In the genomic region with DNA sequence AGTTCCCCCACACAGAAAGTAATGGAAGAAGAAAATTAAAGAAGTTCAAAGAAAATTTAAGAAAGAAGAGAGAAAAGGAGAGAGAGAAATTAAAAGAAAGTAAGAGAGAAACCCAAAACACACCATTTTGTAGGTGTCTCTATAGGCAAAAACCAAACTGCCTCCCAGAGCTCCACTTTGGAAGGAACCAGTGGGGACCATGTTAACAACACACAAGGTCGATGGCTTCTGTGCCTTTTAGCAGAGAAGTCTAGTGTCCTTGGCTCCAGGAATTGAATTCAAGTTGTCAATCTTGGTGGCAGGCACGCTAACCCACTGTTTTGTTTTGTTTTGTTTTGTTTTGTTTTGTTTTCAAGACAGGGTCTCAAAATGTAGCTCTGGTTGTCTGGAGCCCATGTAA, we compare ENCODE assay signal across 9 mouse cellular contexts. TPM values are rescaled to one million over a fixed set of nuclear protein-coding genes. Genes with fewer than 3 reads are reported as not detected.
DNase-seq lines count a peak whose midpoint lies in the region; ATAC-seq and TF ChIP-seq lines count a peak whose summit lies in the region.
"Had no signal": no experiment of that assay in that cellular context is flagged by ENCODE, and none has a peak within 500 bp of the region (broad histone marks: within the 10 kb centered on the region; RNA-seq: fewer than 3 reads in every experiment).

No protein-coding gene starts in this region.

- H3K9me3 ChIP-seq in heart, embryonic 12.5 days (replicated peaks), result no peaks in the 10 kb centered on the region
- H3K9me3 ChIP-seq in MEL (replicated peaks; ENCODE audit: insufficient read depth, low read length), result no peaks in the 10 kb centered on the region
- H3K9me3 ChIP-seq in hindbrain, embryonic 13.5 days, result no peaks in the 10 kb centered on the region
- H3K9me3 ChIP-seq in liver, embryonic 16.5 days (replicated peaks; ENCODE audit: control insufficient read depth, low read length), result no peaks in the 10 kb centered on the region

- WGBS in heart, embryonic 12.5 days, result 50% methylated on average over 2 of the region's 2 CpGs
- WGBS in hindbrain, embryonic 13.5 days, result 45% methylated on average over 2 of the region's 2 CpGs
- whole genome bisulfite sequencing in liver, embryonic 16.5 days (ENCODE audit: insufficient replicate concordance), result 52% methylated on average over 2 of the region's 2 CpGs

- H3K4me3 ChIP-seq in heart, embryonic 12.5 days, result peak overlapping the region; percentile 79
- peak overlapping the region; percentile 2 to 4; a peak in 3 of 4 replicates for H3K4me3 ChIP-seq in MEL (ENCODE audit: control insufficient read depth in 1 of 2, insufficient read depth in 1 of 2, low read depth in 2 of 2, low read length in 2 of 2)
- peak overlapping the region; percentile 71; the same call in 1 of the 2 replicates for H3K4me3 ChIP-seq in hindbrain, embryonic 13.5 days
- H3K4me3 ChIP-seq in liver, embryonic 16.5 days (ENCODE audit: low read depth, low read length), result no peak overlapping the region

- H3K4me1 ChIP-seq in heart, embryonic 12.5 days (replicated peaks), result peaks cover 28% of the 10 kb centered on the region
- H3K4me1 ChIP-seq in MEL (ENCODE audit: control insufficient read depth in 1 of 2, insufficient read depth in 2 of 2, low read length in 2 of 2), result peaks cover 7 to 33% of the 10 kb centered on the region in 2 experiments
- peaks cover 24% of the 10 kb centered on the region for H3K4me1 ChIP-seq in hindbrain, embryonic 13.5 days (replicated peaks)
- H3K4me1 ChIP-seq in liver, embryonic 16.5 days (ENCODE audit: control insufficient read depth, low read depth, low read length), result peaks cover 14% of the 10 kb centered on the region

- intact Hi-C loops in left cerebral cortex, postnatal 10 days (cut with DNase I), result no loop called here

- no peak for TF ChIP-seq RAD21 in MEL (IDR thresholded peaks at IDR 0.05; ENCODE audit: low read depth, low read length)

- no peak for TF ChIP-seq CTCF in MEL (IDR thresholded peaks at IDR 0.05 in 2 of 3, conservative IDR thresholded peaks at IDR 0.05 in 1 of 3; ENCODE audit: control insufficient read depth in 1 of 3, insufficient read depth in 1 of 3, low read depth in 2 of 3, low read length in 3 of 3, poor library complexity in 1 of 3, severe bottlenecking in 1 of 3)

- ATAC-seq in heart, embryonic 12.5 days (ENCODE audit: insufficient number of reproducible peaks, low FRiP score), result no peak
- ATAC-seq in hindbrain, embryonic 13.5 days (ENCODE audit: low FRiP score), result no peak
- no peak for ATAC-seq in liver, embryonic 16.5 days (ENCODE audit: low read depth)

- TF ChIP-seq POLR2A in MEL (IDR thresholded peaks at IDR 0.05; ENCODE audit: control insufficient read depth in 1 of 2, insufficient read depth in 1 of 2, low read depth in 1 of 2, low read length in 2 of 2, poor library complexity in 1 of 2), result no peak

- H3K27ac ChIP-seq in heart, embryonic 12.5 days (ENCODE audit: poor library complexity, severe bottlenecking), result 0 out of 2 replicates have a peak overlapping the region, but pooled peaks have one; percentile 1
- H3K27ac ChIP-seq in MEL (ENCODE audit: control insufficient read depth, low read depth, low read length), result no peak overlapping the region
- no peak overlapping the region for H3K27ac ChIP-seq in hindbrain, embryonic 13.5 days
- no peak overlapping the region for H3K27ac ChIP-seq in liver, embryonic 16.5 days (ENCODE audit: low read length)

- TF ChIP-seq EP300 in MEL (IDR thresholded peaks at IDR 0.05; ENCODE audit: low read depth in 1 of 2, low read length in 2 of 2), result no peak

- no peak for DNase-seq in heart, postnatal 4 days
- DNase-seq in MEL (ENCODE audit: low read depth, low spot score), result peak; percentile 52
- DNase-seq in left cerebral cortex, postnatal 10 days (ENCODE audit: extremely low spot score in 1 of 2, low spot score in 2 of 2), result no peak
- DNase-seq in B cell, adult 2 months, result no peak
- no peak for DNase-seq in cerebellum, adult 9-10 months

- peak overlapping the region; percentile 93 for H3K4me2 ChIP-seq in heart, embryonic 12.5 days
- peak overlapping the region; percentile 77 for H3K4me2 ChIP-seq in hindbrain, embryonic 13.5 days
- peak overlapping the region; percentile 86; the same call in 1 of the 2 replicates for H3K4me2 ChIP-seq in liver, embryonic 16.5 days (ENCODE audit: low read depth, low read length)

- no peaks in the 10 kb centered on the region for H3K27me3 ChIP-seq in heart, embryonic 12.5 days (replicated peaks)
- H3K27me3 ChIP-seq in MEL (ENCODE audit: control insufficient read depth in 1 of 2, insufficient read depth in 2 of 2, low read length in 2 of 2), result no peaks in the 10 kb centered on the region
- H3K27me3 ChIP-seq in hindbrain, embryonic 13.5 days, result peaks cover 4% of the 10 kb centered on the region; the same call in 1 of the 2 replicates
- H3K27me3 ChIP-seq in liver, embryonic 16.5 days (ENCODE audit: control insufficient read depth, insufficient read depth, low read depth, low read length), result no peaks in the 10 kb centered on the region

- H3K79me2 ChIP-seq in MEL (ENCODE audit: control insufficient read depth, insufficient read depth, low read length, poor library complexity), result peaks cover 3% of the 10 kb centered on the region

- H3K9ac ChIP-seq in heart, embryonic 12.5 days, result no peak overlapping the region
- H3K9ac ChIP-seq in MEL (ENCODE audit: control insufficient read depth, low read depth, low read length, poor library complexity, severe bottlenecking), result peak overlapping the region; percentile 15; the same call in 1 of the 2 replicates
- H3K9ac ChIP-seq in hindbrain, embryonic 13.5 days, result no peak overlapping the region
- no peak overlapping the region for H3K9ac ChIP-seq in liver, embryonic 16.5 days (ENCODE audit: low read depth, low read length)

- H3K36me3 ChIP-seq in heart, embryonic 12.5 days, result peaks cover 5% of the 10 kb centered on the region
- H3K36me3 ChIP-seq in MEL (ENCODE audit: control insufficient read depth in 1 of 2, insufficient read depth in 2 of 2, low read length in 2 of 2), result peaks cover 0 to 20% of the 10 kb centered on the region in 2 experiments; a peak in 2 of 4 replicates
- H3K36me3 ChIP-seq in hindbrain, embryonic 13.5 days, result peaks cover 5% of the 10 kb centered on the region; the same call in 1 of the 2 replicates
- no peaks in the 10 kb centered on the region for H3K36me3 ChIP-seq in liver, embryonic 16.5 days (ENCODE audit: control insufficient read depth, insufficient read depth)

TF ChIP-seq in MEL, 35 proteins besides CTCF, POLR2A, EP300 and RAD21 (continues in another document):
- no peak for TF ChIP-seq HCFC1 (IDR thresholded peaks at IDR 0.05; ENCODE audit: low read depth, low read length)
- TF ChIP-seq KAT2A (conservative IDR thresholded peaks at IDR 0.05; ENCODE audit: low read depth, low read length), result no peak
- no peak for TF ChIP-seq MAZ (IDR thresholded peaks at IDR 0.05; ENCODE audit: low read depth, low read length)
- no peak for TF ChIP-seq ELF1 (IDR thresholded peaks at IDR 0.05; ENCODE audit: low read depth, low read length)

RNA-seq across cellular contexts. Expression of gene Exosc6, which starts 6.8 kb away (rescaled TPM):
- 10.9 and 11.6 TPM in 2 replicates for polyA plus RNA-seq in heart, embryonic 12.5 days (2016; fragmentation: Nextera tagmentation; extraction: Ambion mirVana)
- total RNA-seq in heart, postnatal 4 days (2021), result not detected
- 19.2 and 26.4 TPM in 2 replicates for total RNA-seq in MEL (2012; rRNA removed)
- 1 to 10 TPM in 1 of 2 experiments, not detected in 1; 8.0 TPM for polyA plus RNA-seq in MEL (2012; ENCODE audit: insufficient read depth in 1 of 2, insufficient read length in 2 of 2, low read depth in 1 of 2, low replicate concordance in 2 of 2, missing spikeins in 1 of 2)
- not detected in 2 replicates for polyA plus RNA-seq in hindbrain, embryonic 13.5 days (2015; fragmentation: Nextera tagmentation; extraction: Ambion mirVana)
- not detected in 2 replicates for polyA plus RNA-seq in liver, embryonic 16.5 days (2015; fragmentation: Nextera tagmentation; extraction: Ambion mirVana)
- total RNA-seq in left cerebral cortex, postnatal 10 days (2021), result not detected
- total RNA-seq: adrenal gland, postnatal 10 days had no signal

RNA-seq across cellular contexts. Expression of gene Clec18a, which starts 29.3 kb away (rescaled TPM):
- polyA plus RNA-seq in heart, embryonic 12.5 days (2016; fragmentation: Nextera tagmentation; extraction: Ambion mirVana), result not detected in 2 replicates
- total RNA-seq in heart, postnatal 4 days (2021), result not detected
- not detected in 2 replicates for total RNA-seq in MEL (2012; rRNA removed)
- polyA plus RNA-seq in MEL (2012; ENCODE audit: insufficient read depth in 1 of 2, insufficient read length in 2 of 2, low read depth in 1 of 2, low replicate concordance in 2 of 2, missing spikeins in 1 of 2), result not detected
- 0.97 and 1.4 TPM in 2 replicates for polyA plus RNA-seq in hindbrain, embryonic 13.5 days (2015; fragmentation: Nextera tagmentation; extraction: Ambion mirVana)
- polyA plus RNA-seq in liver, embryonic 16.5 days (2015; fragmentation: Nextera tagmentation; extraction: Ambion mirVana), result not detected in 2 replicates
- total RNA-seq in left cerebral cortex, postnatal 10 days (2021), result under 1 TPM in 1 of 2 experiments, not detected in 1; 0.26 TPM

RNA-seq across cellular contexts. Expression of gene Aars, which starts 29.9 kb away (rescaled TPM):
- 49.3 and 52.3 TPM in 2 replicates for polyA plus RNA-seq in heart, embryonic 12.5 days (2016; fragmentation: Nextera tagmentation; extraction: Ambion mirVana)
- total RNA-seq in heart, postnatal 4 days (2021), result 10 to 100 TPM; 50.0 to 55.8 TPM
- total RNA-seq in MEL (2012; rRNA removed), result 106 and 132 TPM in 2 replicates
- 100 to 1,000 TPM in 1 of 2 experiments, 10 to 100 TPM in 1; 25.1 to 162 TPM for polyA plus RNA-seq in MEL (2012; ENCODE audit: insufficient read depth in 1 of 2, insufficient read length in 2 of 2, low read depth in 1 of 2, low replicate concordance in 2 of 2, missing spikeins in 1 of 2)
- 67.7 and 70.4 TPM in 2 replicates for polyA plus RNA-seq in hindbrain, embryonic 13.5 days (2015; fragmentation: Nextera tagmentation; extraction: Ambion mirVana)
- 49.9 and 51.8 TPM in 2 replicates for polyA plus RNA-seq in liver, embryonic 16.5 days (2015; fragmentation: Nextera tagmentation; extraction: Ambion mirVana)
- 100 to 1,000 TPM in 1 of 2 experiments, 10 to 100 TPM in 1; 96.8 to 102 TPM for total RNA-seq in left cerebral cortex, postnatal 10 days (2021)

RNA-seq across cellular contexts. Expression of gene Ddx19b, which starts 31.3 kb away (rescaled TPM):
- polyA plus RNA-seq in heart, embryonic 12.5 days (2016; fragmentation: Nextera tagmentation; extraction: Ambion mirVana), result 5.4 and 5.7 TPM in 2 replicates
- total RNA-seq in heart, postnatal 4 days (2021), result 10 to 100 TPM; 11.8 to 13.1 TPM
- 17.8 and 18.1 TPM in 2 replicates for total RNA-seq in MEL (2012; rRNA removed)
- 100 to 1,000 TPM in 1 of 2 experiments, 10 to 100 TPM in 1; 18.6 to 112 TPM for polyA plus RNA-seq in MEL (2012; ENCODE audit: insufficient read depth in 1 of 2, insufficient read length in 2 of 2, low read depth in 1 of 2, low replicate concordance in 2 of 2, missing spikeins in 1 of 2)
- 7.6 and 7.9 TPM in 2 replicates for polyA plus RNA-seq in hindbrain, embryonic 13.5 days (2015; fragmentation: Nextera tagmentation; extraction: Ambion mirVana)
- 2.6 and 2.7 TPM in 2 replicates for polyA plus RNA-seq in liver, embryonic 16.5 days (2015; fragmentation: Nextera tagmentation; extraction: Ambion mirVana)
- 10 to 100 TPM; 27.2 to 28.2 TPM for total RNA-seq in left cerebral cortex, postnatal 10 days (2021)

RNA-seq across cellular contexts. Expression of gene Pdpr, which starts 31.5 kb away (rescaled TPM):
- polyA plus RNA-seq in heart, embryonic 12.5 days (2016; fragmentation: Nextera tagmentation; extraction: Ambion mirVana), result 16.2 and 18.1 TPM in 2 replicates
- 10 to 100 TPM; 51.7 to 54.3 TPM for total RNA-seq in heart, postnatal 4 days (2021)
- 13.0 and 13.5 TPM in 2 replicates for total RNA-seq in MEL (2012; rRNA removed)
- polyA plus RNA-seq in MEL (2012; ENCODE audit: insufficient read depth in 1 of 2, insufficient read length in 2 of 2, low read depth in 1 of 2, low replicate concordance in 2 of 2, missing spikeins in 1 of 2), result 10 to 100 TPM in 1 of 2 experiments, not detected in 1; 13.4 TPM
- 11.5 and 11.7 TPM in 2 replicates for polyA plus RNA-seq in hindbrain, embryonic 13.5 days (2015; fragmentation: Nextera tagmentation; extraction: Ambion mirVana)
- 2.5 and 2.9 TPM in 2 replicates for polyA plus RNA-seq in liver, embryonic 16.5 days (2015; fragmentation: Nextera tagmentation; extraction: Ambion mirVana)
- total RNA-seq in left cerebral cortex, postnatal 10 days (2021), result 10 to 100 TPM; 28.6 to 30.8 TPM
